25 mouse cellular contexts compared by ENCODE assay signal in the genomic region with DNA sequence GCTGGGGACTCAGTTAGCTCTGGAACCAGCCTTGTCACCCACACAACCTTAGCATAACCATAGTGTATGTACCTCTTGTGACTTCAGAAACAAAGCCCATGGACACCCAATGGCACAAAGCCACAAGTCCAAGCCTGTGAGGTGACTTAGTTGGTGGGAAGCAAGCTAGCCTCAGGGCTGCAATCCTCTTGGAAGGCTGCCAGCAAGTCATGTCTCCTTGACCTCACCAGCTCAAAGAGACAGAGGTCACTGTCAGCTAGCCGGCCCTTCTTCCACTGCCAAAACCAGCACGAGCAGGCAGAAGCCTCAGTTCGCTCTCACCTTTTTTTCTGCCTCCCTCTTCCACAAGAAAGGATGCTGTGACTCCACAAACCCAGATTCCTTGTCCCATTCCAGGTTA.
DNase-seq lines count a peak whose midpoint lies in the region; ATAC-seq and TF ChIP-seq lines count a peak whose summit lies in the region.
"Had no signal": no experiment of that assay in that cellular context is flagged by ENCODE, and none has a peak within 500 bp of the region (broad histone marks: within the 10 kb centered on the region; RNA-seq: fewer than 3 reads in every experiment).

No protein-coding gene starts in this region.

- H3K36me3 ChIP-seq in liver, postnatal 0 days (replicated peaks; ENCODE audit: insufficient read depth, low read length), result no peaks in the 10 kb centered on the region
- no peaks in the 10 kb centered on the region for H3K36me3 ChIP-seq in liver, embryonic 11.5 days (ENCODE audit: control insufficient read depth, insufficient read depth, low read length)
- H3K36me3 ChIP-seq in intestine, postnatal 0 days (ENCODE audit: control insufficient read depth, insufficient read depth), result no peaks in the 10 kb centered on the region
- H3K36me3 ChIP-seq: forebrain, embryonic 10.5 days; heart, embryonic 15.5 days; midbrain, embryonic 15.5 days; neural tube, embryonic 12.5 days had no signal

- peak; percentile 77 for DNase-seq in heart, adult 11 months
- DNase-seq in heart, adult 18-20 months, result no peak
- DNase-seq in liver, postnatal 0 days, result peak; percentile 36
- no peak for DNase-seq in liver, embryonic 11.5 days (ENCODE audit: low spot score)
- peak; percentile 72 for DNase-seq in ZHBTc4 (ENCODE audit: low read depth, low spot score)
- DNase-seq in embryo, embryonic 10 days (ENCODE audit: low spot score), result no peak
- DNase-seq: B cell, adult 2 months; gastrocnemius, postnatal 10 days; heart, postnatal 36 days; kidney, adult 9 months; layer of hippocampus, adult 9-11 months; right cerebral cortex, postnatal 4 days; thymus, postnatal 25 days had no signal

- TF ChIP-seq CTCF in liver, postnatal 0 days (IDR thresholded peaks at IDR 0.05; ENCODE audit: low read depth), result no peak
- TF ChIP-seq CTCF in intestine, postnatal 0 days (IDR thresholded peaks at IDR 0.05; ENCODE audit: low read depth), result no peak

- H3K9me3 ChIP-seq in liver, postnatal 0 days (ENCODE audit: low read length), result no peaks in the 10 kb centered on the region
- no peaks in the 10 kb centered on the region for H3K9me3 ChIP-seq in liver, embryonic 11.5 days (ENCODE audit: control insufficient read depth, low read length)
- H3K9me3 ChIP-seq in intestine, postnatal 0 days (ENCODE audit: control insufficient read depth), result no peaks in the 10 kb centered on the region
- H3K9me3 ChIP-seq: forebrain, embryonic 10.5 days; heart, embryonic 15.5 days; midbrain, embryonic 15.5 days had no signal

- H3K4me3 ChIP-seq in liver, postnatal 0 days (ENCODE audit: low read depth, low read length), result no peak overlapping the region
- no peak overlapping the region for H3K4me3 ChIP-seq in liver, embryonic 11.5 days (ENCODE audit: low read depth, low read length)
- H3K4me3 ChIP-seq in intestine, postnatal 0 days (ENCODE audit: low read depth, low read length), result no peak overlapping the region
- H3K4me3 ChIP-seq: forebrain, embryonic 10.5 days; heart, embryonic 15.5 days; left cerebral cortex, adult 2 months; midbrain, embryonic 15.5 days; neural tube, embryonic 12.5 days had no signal

- H3K9ac ChIP-seq in liver, postnatal 0 days (replicated peaks), result no peak overlapping the region
- no peak overlapping the region for H3K9ac ChIP-seq in liver, embryonic 11.5 days (ENCODE audit: low read depth, low read length)
- no peak overlapping the region for H3K9ac ChIP-seq in intestine, postnatal 0 days (ENCODE audit: low read depth, low read length)
- H3K9ac ChIP-seq: heart, embryonic 15.5 days; hindbrain, embryonic 14.5 days; midbrain, embryonic 15.5 days; neural tube, embryonic 12.5 days had no signal

- H3K27me3 ChIP-seq in liver, postnatal 0 days (ENCODE audit: insufficient read depth, low read length), result no peaks in the 10 kb centered on the region
- H3K27me3 ChIP-seq in liver, embryonic 11.5 days (replicated peaks; ENCODE audit: control insufficient read depth, insufficient read depth, low read length), result no peaks in the 10 kb centered on the region
- no peaks in the 10 kb centered on the region for H3K27me3 ChIP-seq in intestine, postnatal 0 days (replicated peaks; ENCODE audit: control insufficient read depth, insufficient read depth, low read length)
- H3K27me3 ChIP-seq: CH12.LX; neural tube, embryonic 12.5 days had no signal

- TF ChIP-seq EP300 in liver, postnatal 0 days (IDR thresholded peaks at IDR 0.05; ENCODE audit: low read depth), result no peak

- H3K27ac ChIP-seq in liver, postnatal 0 days (ENCODE audit: low read depth), result no peak overlapping the region
- no peak overlapping the region for H3K27ac ChIP-seq in liver, embryonic 11.5 days (ENCODE audit: low read depth, low read length)
- no peak overlapping the region for H3K27ac ChIP-seq in intestine, postnatal 0 days (ENCODE audit: low read depth, low read length)
- H3K27ac ChIP-seq: forebrain, embryonic 10.5 days; hindbrain, embryonic 14.5 days; left cerebral cortex, adult 2 months; macrophage; midbrain, embryonic 15.5 days; neural tube, embryonic 12.5 days had no signal

- WGBS in liver, postnatal 0 days (ENCODE audit: insufficient replicate concordance), result 62% methylated on average over 3 of the region's 3 CpGs
- 62% methylated on average over 3 of the region's 3 CpGs for WGBS in liver, embryonic 11.5 days
- 68% methylated on average over 3 of the region's 3 CpGs for WGBS in intestine, postnatal 0 days

- H3K4me2 ChIP-seq in liver, postnatal 0 days (ENCODE audit: low read depth, low read length), result no peak overlapping the region
- H3K4me2 ChIP-seq in liver, embryonic 11.5 days, result no peak overlapping the region
- H3K4me2 ChIP-seq in intestine, postnatal 0 days (replicated peaks; ENCODE audit: low read depth), result no peak overlapping the region
- H3K4me2 ChIP-seq: heart, embryonic 15.5 days; hindbrain, embryonic 14.5 days; midbrain, embryonic 15.5 days; neural tube, embryonic 12.5 days had no signal

- no peak for ATAC-seq in liver, postnatal 0 days
- ATAC-seq in liver, embryonic 11.5 days (replicated peaks; ENCODE audit: low FRiP score), result no peak
- 0 out of 2 replicates have a peak, but pooled peaks have one; percentile 26 for ATAC-seq in intestine, postnatal 0 days
- ATAC-seq: forebrain, embryonic 16.5 days; inflammation-experienced regulatory T-cells, adult 6 months; lung, postnatal 0 days; midbrain, embryonic 15.5 days had no signal

- peaks cover 12% of the 10 kb centered on the region; the same call in 1 of the 2 replicates for H3K4me1 ChIP-seq in liver, postnatal 0 days (ENCODE audit: insufficient read depth)
- H3K4me1 ChIP-seq in liver, embryonic 11.5 days (replicated peaks; ENCODE audit: control insufficient read depth, insufficient read depth, low read length), result no peaks in the 10 kb centered on the region
- H3K4me1 ChIP-seq in intestine, postnatal 0 days (replicated peaks; ENCODE audit: control insufficient read depth, insufficient read depth, low read length), result no peaks in the 10 kb centered on the region

Comparison
In these comparisons a context has a peak if more than half of its experiments do, and no peak if none do; other contexts are left out.
1. DNase-seq: peak in heart, adult 11 months (single experiment), liver, postnatal 0 days (single experiment) and ZHBTc4 (single experiment); none in heart, adult 18-20 months (0 of 2), liver, embryonic 11.5 days (single experiment) and embryo, embryonic 10 days (single experiment).